Mouse (Mus musculus): Measurements from ENCODE around the gene Msmo1.
A peak's percentile ranks its signal among the peaks of the same experiment; 100 is the strongest.

Gene Msmo1

DNA sequence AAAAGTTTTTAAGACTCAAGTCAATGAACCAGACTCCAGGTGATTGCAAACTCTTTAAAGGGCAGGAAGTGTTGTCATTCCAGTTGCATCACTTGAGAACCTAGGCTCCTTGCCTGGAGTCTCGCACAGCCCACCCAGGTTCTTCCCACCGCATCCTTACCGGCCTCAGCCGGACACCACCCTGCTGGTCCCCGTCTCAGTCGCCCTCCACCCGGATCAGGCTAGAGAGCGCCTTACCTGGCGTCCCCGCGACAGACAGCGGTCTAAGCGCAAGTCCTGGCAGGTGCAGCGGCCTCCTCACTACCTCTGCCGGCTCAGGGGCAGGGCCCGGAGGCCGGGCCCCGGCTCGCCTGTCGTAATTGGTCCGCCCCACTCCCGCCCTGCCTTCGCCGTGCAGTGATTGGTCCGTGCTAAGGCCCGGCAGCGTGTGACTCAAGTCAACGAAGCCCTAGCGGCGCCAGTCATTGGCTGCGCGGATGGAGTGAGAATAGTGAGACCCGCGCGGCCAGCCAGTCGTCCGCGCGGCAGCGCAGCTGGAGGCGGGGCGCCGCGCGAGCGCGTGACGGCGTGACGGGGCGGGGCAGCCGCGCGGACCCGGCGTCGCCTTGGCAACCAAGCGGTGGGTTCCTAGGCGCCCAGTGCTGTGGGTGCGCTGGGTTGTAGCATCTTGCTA, at the start of gene Msmo1:
TSS of gene Msmo1 (minus strand) at position 522 of the 673 bp plus-strand sequence.
- peak; percentile 98 for DNase-seq

DNA sequence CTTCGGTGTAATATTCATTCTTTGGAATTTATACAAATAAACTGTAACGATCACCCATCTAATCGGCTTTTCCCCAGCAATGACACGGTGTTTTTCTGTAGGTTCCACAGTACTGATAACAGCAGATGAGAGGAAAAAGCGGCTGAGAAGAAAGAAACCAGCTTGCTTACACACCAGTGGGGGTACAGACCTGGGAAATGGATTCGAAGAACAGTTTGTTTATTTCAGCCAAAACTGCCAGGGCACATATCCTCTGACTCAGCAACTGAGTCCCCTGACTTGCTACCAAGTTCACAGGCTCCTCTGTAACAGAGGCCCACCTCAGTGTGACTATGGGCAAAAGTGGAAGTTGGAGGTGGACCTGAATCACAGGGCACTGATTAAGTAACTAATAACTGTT, 48.4 kb upstream of the Msmo1 start:
- no peak for DNase-seq

DNA sequence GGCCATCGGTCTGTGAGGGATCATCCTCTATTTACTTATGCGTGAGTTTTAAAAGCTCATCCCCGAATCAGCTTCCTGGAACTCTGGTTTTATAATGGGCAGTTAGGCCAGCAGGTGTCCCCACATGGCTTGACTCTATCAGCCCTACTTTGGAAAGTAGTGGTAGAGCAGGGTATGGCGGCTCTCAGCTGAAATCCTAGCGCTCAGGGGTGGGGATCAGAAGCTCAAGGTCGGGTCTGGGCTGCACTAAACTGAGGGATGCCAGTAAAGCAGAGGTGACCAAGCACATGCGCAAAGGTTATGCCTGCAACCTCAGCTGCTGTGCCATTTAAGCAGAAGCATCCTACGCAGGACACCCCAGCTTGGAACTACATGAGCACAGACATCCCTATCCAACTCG, 44.3 kb upstream of the Msmo1 start:
- peak; percentile 29 for DNase-seq

DNA sequence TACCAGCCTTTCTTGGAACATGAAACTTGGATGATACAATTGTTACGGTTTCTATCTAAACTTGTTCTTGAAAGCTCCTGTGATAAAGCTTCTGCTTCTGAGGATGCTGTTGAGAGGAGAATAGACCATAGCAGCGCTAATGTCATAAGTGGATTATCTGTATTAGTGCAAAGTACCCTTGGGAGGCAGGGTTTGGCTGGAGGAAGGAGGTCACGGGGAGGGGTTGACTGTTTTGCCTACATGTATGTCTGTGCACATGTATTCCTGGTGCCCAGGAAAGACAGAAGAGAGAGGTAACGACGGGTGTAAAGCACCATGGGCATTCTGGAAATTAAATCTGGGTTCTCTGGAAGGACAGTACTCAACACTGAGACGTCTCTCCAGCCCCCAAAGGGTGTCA, 40.5 kb upstream of the Msmo1 start:
- DNase-seq: no peak

DNA sequence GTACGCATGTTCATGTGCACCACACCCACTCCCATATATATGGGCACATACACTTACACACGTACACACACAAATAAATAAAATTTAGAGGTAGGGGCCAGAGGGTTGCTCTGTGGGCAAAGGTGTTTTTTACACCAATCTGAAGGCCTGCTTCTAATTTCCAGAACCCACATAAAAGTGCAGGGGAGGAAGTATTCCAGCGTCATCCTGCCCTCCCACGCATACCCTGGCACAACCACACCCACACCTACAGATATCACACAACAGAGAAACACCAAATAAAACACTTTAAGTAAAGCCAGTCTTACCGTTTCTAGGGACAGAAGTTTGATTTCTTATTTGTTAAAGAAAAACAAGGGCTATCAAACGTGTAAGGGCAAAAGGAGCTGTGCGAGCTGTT, 37.2 kb upstream of the Msmo1 start:
- DNase-seq: no peak

DNA sequence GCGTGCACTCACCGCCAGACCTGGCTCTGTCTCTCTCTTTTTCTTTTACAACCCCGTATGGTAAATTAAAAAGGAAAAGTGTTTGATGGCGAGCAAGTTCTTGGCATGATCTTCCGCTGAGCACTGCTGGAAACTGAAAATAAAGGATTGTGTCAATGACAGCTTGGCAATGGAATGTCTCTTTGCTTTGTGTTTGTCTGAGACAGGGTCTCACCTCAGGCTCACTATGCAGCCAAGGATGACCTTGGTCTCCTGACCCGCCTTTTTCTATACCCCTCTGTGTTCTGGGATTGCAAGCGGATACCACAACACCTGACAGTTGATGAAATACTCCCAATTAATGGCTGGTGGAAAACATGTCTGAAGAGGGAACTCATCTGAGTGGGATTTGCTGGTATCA, 36.0 kb upstream of the Msmo1 start:
- no peak for DNase-seq

DNA sequence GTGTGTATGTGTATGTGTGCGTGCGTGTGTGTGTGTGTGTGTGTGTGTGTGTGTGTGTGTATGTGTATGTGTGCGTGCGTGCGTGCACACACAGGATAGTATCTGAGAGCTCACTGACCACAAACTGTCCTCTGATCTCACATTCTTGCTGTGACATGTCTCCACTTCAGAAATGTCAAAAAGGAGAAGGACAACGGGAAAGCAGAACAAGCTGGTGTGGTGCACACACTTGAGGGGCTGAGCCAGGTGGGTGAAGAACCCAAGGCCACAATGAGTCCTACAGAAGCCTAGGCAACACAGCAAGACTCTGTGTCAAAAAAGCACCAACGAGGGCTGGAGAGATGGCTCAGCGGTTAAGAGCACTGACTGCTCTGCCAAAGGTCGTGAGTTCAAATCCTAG, 35.1 kb upstream of the Msmo1 start:
- DNase-seq: no peak

DNA sequence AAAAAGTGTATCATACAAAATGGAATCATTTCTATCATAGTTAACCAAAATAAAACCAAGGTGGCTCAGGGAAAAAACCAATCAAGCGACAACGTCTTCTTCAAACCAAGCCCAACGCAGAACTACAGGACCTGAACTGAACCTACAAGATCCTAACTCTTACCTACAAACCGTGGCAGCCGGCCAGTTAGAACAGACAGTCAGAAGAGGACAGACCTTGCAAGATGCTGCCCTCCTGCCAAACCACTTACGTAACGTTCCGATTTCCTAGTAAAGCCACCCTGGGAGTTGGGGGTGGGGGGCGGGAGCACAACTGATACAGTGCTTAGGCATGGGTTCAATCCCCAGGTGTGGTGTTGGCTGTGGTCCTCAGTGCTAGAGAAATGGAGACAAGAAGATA, 33.5 kb upstream of the Msmo1 start:
- peak; percentile 16 for DNase-seq

DNA sequence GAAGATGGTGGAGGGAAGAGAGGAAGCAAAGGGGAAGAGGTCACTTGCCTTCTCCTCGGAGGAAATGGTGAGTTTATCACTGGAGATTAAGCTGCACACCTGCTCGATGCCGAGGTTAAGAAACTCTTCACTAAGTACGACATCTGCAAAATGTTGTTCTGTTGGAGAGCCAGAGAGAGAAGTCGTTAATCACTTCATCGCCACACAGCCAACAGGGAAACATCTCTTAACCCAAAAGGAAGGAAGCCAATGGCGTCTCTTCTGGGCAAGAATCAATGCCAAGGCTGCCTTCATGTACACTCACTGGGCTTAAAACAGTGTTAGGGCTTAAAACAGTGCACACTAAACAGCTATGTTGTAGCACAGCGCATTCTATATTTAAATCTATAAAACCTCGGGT, 30.5 kb upstream of the Msmo1 start:
- no peak for DNase-seq

DNA sequence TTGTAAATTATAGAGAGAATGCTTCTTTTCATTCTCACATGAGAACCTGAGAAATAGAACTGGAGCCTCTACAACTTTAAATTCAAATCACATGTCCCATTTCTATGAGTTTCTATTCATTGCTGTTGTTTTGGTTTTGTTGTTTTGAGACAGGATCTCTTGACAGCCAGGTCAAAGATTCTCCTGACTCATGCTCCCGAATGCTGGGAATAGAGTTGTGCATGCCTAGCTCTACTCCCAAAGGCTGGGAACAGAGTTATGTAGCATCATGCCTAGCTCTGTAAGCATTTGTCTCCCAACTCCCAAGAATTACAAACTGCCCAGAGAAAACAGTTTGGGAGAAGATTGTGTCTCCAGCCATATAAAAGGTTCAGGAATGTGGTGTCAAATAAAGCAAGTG, 29.2 kb upstream of the Msmo1 start:
- no peak for DNase-seq

DNA sequence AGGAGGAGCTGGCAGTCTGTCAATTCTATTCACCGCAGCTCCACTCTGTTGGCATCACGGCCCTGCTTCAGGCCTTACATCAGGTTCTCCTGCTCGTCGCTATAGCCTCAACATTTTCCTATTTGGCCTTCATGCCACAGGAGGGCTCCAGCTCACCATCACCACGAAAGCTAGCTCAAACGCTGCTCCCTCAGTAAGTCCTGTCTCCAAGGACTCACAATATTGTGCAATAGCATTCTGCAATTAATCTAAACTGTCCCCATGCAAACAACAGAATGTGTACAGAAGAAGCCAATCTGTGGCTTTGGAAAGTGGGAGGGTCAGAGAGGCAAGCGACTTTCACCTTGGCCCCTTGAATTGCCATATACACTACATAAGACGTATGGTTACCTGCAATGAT, 27.8 kb upstream of the Msmo1 start:
- peak; percentile 26 for DNase-seq

DNA sequence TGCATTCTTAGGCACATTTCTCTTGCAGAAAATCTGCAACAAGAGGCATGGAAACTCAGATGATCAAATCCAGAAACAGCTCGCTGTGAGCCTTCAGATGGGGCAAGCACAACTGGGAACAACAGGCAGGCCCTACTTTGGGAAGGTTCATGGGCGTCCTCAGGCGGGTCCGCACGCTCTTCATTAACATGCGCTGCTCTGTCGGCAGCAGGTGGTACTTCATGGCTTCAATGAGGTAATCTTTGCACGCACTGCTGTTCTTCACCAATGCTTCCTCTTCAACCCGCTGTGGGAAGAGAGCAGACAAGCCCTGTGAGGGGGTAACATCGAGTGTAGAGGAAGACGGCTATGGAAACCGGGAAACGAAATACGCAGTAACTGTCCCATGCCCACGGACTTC, 24.4 kb upstream of the Msmo1 start:
- no peak for DNase-seq

DNA sequence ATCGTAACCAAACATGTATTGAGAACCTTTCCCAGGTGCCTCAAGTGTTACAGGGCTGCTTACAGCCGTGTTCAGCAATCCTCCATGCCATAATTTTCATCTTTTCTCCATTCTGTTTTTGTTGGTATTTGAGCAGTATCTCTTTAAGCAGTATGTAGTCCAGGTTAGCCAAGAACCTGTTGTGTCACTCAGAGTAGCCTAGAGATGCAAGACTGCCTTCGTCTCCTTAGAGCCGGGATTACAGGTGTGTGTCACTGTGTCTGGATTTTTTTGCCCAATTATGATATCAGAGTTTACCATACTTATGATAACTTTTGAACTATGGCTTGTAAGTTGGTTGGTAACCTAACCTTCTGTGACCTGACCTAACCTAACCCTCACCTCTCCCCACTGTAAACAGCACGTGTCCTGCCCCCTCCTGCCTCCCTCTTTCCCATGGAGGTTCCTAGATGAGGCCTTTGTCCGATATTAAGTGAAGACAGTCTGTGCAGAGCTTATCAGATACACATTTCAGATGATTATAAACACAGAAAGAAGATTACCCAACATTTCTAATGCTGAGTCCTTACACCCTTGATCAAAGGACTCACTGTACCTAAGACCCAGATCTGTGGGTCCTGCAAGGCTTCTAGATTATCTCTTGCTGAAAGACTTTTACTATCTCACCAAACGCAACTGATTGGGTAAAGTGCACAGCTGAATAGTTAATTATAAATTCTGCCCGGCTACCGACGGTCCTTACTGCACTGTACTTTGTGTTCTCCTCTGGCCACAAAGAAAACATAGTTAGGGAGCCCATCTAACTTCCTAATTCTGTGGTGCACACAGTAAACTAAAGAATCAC, 12.8 kb upstream of the Msmo1 start:
- no peak for DNase-seq

DNA sequence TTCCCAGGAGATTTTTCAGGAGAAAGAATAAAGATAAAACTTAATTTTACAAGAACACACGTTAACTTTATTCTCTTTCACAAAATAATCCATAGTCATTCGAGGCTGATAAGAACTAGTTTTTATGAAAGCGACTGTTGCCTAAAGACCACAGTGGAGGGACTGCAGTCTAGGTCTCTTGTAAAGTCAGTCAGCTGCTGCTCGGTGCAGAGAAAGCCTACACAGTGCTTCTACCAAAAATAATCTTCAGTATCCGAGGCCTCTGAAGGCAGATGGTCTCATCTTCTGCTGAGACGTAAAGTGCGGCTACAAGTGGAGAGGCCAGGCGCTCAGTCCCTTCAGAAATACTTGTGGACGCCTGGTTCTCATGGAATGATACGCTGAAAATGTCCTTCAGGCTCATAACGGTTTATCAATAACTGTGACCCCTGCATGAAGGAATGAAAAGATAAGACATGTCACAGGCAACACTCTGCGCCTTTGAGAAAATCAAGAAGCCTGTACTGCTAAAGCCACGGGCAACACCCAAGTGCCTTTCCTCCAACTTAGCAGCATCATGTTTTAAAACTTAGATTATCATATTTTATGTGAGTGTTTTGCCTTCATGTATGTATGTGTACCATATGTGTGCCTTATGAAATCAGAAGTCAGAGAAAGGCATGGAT, 7.1 kb upstream of the Msmo1 start:
- DNase-seq: no peak

DNA sequence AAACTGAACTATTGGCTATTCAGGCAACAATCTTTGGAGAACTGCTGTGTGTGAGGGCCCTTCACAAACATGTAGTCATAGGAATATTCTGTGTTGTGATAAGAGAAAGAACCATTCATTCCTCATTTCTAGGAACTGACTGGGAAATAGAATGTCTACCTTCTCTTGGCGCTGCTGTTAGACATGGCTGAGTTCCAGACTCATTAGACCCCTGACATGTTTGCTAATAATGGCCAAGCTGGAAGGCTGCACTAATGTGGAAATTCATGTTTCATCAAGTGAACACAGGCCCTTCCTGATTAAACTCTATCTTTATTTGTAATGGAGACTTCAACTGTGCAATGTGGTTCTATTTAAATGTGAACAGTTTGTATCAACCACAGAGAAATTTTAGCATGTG, 5.3 kb upstream of the Msmo1 start:
- DNase-seq: no peak

DNA sequence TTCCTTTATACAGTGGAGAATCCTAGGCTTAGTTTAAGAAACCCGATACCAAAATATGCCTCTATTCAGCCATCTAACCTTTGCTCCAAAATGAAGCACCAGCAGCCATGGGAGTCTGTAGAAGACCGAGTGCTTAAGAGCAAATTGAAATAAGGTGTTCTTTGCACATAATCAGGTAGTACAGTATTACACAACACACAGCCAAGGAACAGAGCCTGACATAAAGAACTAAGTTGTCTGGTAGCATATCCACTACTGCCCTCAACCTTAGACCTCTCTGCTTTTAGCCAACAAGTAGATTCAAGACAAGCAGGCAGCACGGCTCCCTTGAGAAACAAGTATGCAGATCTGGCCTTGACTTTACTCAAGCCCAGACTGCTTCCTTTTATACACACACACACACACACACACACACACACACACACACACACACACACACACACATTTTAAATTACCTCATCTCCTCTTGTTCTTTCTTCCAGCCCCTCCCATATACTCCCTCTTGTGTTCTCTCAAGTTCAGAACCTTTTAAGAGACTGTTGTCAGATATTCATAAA, 3.3 kb upstream of the Msmo1 start:
- no peak for DNase-seq

DNA sequence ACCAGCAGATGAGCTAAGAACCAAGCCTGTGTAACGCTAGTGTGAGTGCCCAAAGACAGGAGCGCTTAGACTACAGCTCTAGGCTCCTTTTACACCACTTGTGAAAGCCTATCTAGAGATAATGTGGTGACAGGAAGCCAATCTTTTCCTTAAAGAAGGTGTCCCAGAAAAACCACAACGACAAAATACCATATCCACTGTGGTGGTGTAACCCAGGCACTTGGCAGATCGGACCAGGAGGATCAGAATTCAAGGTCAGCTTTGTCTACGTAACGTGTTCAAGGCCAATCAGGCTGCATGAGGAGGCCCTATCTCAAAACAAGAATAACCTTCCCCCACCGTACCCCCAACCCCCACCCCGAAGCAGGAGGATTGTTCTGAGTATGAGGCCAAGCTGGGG, 1.6 kb upstream of the Msmo1 start:
- no peak for DNase-seq

DNA sequence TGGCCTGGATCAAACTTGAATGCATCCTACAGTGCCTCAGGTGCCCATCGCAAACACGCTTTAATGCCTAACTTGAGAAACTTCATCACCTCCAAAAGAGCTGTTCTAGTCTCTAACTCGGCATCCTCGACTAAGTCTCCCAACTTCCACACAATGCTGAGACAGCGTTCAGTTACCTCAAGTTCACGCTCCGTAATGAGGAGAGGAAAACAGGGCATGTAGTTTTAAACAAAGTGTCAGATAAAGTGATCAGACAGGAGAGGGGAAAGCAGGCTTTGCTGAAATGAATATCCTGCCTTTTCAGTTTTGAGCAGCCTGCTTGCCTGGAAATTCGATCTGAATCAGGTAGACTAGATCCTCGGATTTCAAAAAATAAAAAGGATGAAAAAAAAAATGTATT, 996 bp downstream of the Msmo1 start:
- DNase-seq: no peak

DNA sequence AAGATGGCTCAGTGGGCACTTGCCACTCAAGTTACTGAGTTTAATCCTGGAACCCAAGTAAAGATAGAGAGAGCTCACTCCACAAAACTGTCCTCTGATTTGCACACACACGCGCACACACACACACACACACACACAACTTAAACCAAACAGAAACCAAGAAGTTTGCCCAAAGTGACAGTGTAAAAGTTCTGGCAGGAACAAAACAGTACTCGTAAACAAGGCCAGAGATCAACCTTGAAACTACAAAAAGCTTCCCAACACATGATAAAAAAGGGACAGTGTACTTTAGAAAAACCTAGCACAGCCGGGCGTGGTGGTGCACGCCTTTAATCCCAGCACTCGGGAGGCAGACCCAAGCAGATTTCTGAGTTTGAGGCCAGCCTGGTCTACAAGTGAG, 5.4 kb downstream of the Msmo1 start:
- no peak for DNase-seq

DNA sequence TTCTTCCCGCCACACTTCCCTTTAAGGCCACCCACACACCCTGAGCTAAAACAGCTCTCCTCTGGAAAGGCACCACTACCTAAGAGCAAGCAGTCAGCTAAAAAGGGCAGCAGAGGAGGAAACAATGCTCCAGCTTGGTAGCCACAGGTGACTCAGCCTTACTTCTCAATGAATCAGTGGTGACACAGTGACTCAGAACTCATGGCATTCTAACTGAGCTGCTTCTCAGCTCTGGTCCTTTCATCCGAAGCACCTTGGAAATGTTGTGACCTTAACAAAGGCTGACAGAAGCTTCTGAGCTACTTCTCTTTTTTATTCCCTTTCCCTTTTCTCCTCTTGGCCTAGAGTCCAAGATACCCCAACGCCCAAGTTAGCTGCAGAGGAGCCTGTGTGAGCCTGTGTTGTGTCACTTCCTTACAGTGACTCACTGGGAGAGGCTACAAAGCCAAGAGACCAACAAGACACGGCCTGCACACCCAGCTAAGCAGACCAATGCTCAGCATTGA, 7.3 kb downstream of the Msmo1 start:
- no peak for DNase-seq

DNA sequence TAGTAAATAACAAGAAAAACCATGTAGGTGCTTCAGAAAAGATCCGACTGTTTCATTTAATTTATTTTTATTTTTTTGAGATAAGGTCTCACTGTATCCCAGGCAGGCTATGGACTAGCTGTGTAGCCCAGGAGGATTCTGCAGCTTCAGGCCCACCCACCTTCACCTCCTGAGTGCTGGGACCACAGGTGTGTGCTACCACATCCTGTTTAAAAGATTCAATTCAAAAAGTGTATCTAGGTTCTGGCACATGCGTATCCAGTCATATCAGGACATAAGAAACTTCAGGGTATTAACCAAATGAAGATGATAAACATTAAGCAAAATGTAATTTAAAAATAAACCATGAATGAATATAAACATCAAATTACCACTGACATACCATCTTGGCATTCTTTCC, 10.4 kb downstream of the Msmo1 start:
- DNase-seq: no peak

DNA sequence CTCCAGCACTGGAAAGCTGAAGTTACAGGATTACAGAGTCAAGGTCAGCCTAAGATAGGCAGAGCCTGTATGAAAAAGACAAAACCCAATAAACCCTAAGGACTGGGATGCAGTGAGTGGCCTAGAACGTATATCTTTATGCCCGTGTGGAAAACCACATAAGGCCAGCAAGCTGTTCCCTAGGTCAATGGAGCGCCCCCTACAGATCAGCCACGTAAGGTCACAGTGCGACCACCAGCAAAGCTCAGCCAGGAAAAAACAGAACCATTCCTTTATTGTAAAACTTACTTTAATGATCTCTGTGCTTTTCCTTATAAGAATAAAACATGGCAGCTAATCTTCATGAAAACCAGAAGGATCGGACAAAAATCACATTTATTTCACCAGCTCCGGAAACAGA, 15.7 kb downstream of the Msmo1 start:
- no peak for DNase-seq

DNA sequence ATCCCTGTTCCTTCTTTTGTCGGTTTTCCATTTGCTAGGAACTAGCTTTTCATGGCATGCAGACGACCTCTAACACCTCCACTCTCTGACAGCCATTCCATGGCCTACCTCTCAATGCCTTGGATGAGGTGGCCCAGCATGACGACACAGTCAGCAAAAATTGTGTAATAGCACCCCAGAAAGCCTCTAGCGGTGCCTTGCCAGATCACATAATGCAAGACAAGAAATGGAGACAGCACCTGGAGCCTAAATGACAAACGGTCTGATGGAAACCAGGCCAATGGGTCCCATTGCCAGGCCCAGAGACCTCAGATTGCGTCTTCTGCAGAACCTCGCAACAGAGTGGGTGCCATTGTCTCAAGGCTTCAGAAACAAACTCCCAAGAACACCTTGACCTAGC, 21.1 kb downstream of the Msmo1 start:
- no peak for DNase-seq

DNA sequence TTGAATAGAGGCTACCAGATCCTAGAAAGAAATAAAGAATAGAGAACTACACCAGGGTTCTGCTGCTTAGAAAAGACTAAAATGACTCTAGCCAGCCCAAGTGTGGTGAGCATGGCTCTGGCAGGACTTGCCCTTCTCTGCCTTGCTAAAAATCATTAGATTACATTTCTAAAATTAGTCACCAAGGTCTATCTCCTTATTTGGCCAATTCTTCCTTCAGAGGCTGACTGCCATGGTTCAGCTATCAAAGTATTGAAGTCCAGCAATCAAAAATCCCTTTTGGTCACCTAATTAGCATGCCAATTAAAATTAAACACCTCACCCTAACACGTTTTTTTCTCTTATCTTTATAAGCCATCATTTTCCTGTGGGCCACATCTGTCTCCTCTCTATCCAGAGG, 22.0 kb downstream of the Msmo1 start:
- no peak for DNase-seq
